Mouse (Mus musculus): ENCODE results near the gene Osbpl2. TPM values are rescaled to one million over a fixed set of nuclear protein-coding genes. Genes with fewer than 3 reads are reported as not detected.
"Not testable (repeated sequence)": the region's sequence is repeated elsewhere in the genome, so short reads cannot be mapped to it uniquely, and the experiment has no call there.

The Osbpl2 gene
- total and polyA plus RNA-seq, 3 experiments = 11.4 to 15.6 (median 12.8) TPM

DNA sequence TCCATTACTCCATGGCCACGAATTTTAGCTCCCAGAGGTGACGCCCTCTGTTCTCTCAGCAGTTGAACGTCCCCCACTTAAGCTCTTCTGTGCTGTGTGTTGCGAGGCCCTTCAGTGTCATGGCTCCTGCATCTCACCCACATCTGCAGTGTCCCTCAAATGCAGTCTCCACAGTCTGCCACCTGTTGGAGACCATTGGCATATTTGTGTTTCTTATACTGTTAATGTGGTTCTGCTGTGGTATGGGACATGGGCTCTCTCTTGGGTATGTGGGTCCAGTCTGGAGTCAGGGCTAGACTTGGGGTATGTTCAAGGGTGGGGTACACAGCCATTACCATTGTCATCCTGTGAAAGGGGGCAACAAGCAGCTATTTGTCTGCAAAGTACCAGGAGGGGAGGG is 54.1 kb downstream of the Osbpl2 start:
- Histone ChIP-seq H3K27ac (ENCODE audit: insufficient read depth, low read depth) (no peak overlapping the region), H3K36me3 (replicated peaks in 1 of 2; ENCODE audit: control insufficient read depth in 1 of 2, insufficient read depth in 1 of 2, low read length in 1 of 2) (peaks cover 49 to 60% of the 10 kb centered on the region in 2 experiments), H3K79me2 (replicated peaks; ENCODE audit: control insufficient read depth, extremely low read depth, insufficient read depth, poor library complexity, severe bottlenecking) (peaks cover 22% of the 10 kb centered on the region), H3K9me3 (replicated peaks; ENCODE audit: low read length) (no peaks in the 10 kb centered on the region), H3K27me3 (replicated peaks) (no peaks in the 10 kb centered on the region), H3K4me3 (replicated peaks in 1 of 3; ENCODE audit: low read depth in 2 of 3, low read length in 2 of 3, poor library complexity in 1 of 3) (peak overlapping the region in 2 of 3 experiments; percentile 97), H3K4me1 (ENCODE audit: control insufficient read depth in 1 of 2, insufficient read depth in 2 of 2) (peaks cover 6 to 28% of the 10 kb centered on the region in 2 experiments; a peak in 3 of 4 replicates), H3K9ac (ENCODE audit: insufficient read depth, low read depth) (peak overlapping the region; percentile 97; the same call in 1 of the 2 replicates), H3K4me2 (ENCODE audit: insufficient read depth, low read depth, poor library complexity, severe bottlenecking) (peak overlapping the region; percentile 76)
- TF ChIP-seq CTCF (conservative IDR thresholded peaks at IDR 0.05 in 1 of 2, IDR thresholded peaks at IDR 0.05 in 1 of 2; ENCODE audit: low read depth in 2 of 2, low read length in 2 of 2) = peak in 1 of 2 experiments; percentile 50; a peak in 2 of 4 replicates
- peak; percentile 19; the same call in 1 of the 2 replicates for TF ChIP-seq SMC3 (IDR thresholded peaks at IDR 0.05; ENCODE audit: low read depth, low read length)
- no peak for TF ChIP-seq KAT2A (IDR thresholded peaks at IDR 0.05; ENCODE audit: insufficient replicate concordance, low read length)
- peak; percentile 54 for DNase-seq (ENCODE audit: extremely low read depth)
- dilution Hi-C loops (cut with MboI; ENCODE audit: extremely low pct_ligation_motif_present, extremely low pct_unique_long_range_greater_than_20kb, low sequenced_read_pairs) = no loop called here
- in situ Hi-C loops (cut with MboI; ENCODE audit: low pct_ligation_motif_present, low pct_unique_long_range_greater_than_20kb, low sequenced_read_pairs) = no loop called here

DNA sequence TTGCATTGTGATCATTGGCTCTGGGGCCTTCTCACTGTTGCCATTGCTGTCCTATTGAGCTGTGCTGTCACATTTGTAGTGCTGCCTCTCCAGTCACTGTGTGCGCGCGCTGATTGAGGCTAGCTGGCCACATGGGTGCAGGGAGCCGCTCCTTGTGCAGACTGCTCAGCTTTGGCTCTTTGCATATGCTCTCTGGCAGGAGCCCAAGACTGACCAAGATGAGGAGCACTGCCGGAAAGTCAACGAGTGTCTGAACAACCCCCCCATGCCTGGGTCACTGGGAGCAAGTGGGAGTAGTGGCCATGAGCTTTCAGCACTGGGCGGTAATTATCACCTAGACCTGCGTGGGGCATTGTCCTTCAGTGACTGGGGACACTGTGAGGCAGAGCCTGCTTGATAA is 54.6 kb downstream of the Osbpl2 start:
- H3K27ac ChIP-seq (ENCODE audit: insufficient read depth, low read depth); H3K4me2 ChIP-seq (ENCODE audit: insufficient read depth, low read depth, poor library complexity, severe bottlenecking); H3K4me3 ChIP-seq (replicated peaks in 1 of 3; ENCODE audit: low read depth in 2 of 3, low read length in 2 of 3, poor library complexity in 1 of 3); dilution Hi-C loops (cut with MboI; ENCODE audit: extremely low pct_ligation_motif_present, extremely low pct_unique_long_range_greater_than_20kb, low sequenced_read_pairs); H3K27me3 ChIP-seq (replicated peaks); DNase-seq (ENCODE audit: extremely low read depth); H3K9me3 ChIP-seq (replicated peaks; ENCODE audit: low read length); in situ Hi-C loops (cut with MboI; ENCODE audit: low pct_ligation_motif_present, low pct_unique_long_range_greater_than_20kb, low sequenced_read_pairs); H3K9ac ChIP-seq (ENCODE audit: insufficient read depth, low read depth): not testable (repeated sequence)
- peaks cover 52 to 62% of the 10 kb centered on the region in 2 experiments for H3K36me3 ChIP-seq (replicated peaks in 1 of 2; ENCODE audit: control insufficient read depth in 1 of 2, insufficient read depth in 1 of 2, low read length in 1 of 2)
- H3K79me2 ChIP-seq (replicated peaks; ENCODE audit: control insufficient read depth, extremely low read depth, insufficient read depth, poor library complexity, severe bottlenecking) = peaks cover 22% of the 10 kb centered on the region
- peaks cover 6 to 28% of the 10 kb centered on the region in 2 experiments; a peak in 3 of 4 replicates for H3K4me1 ChIP-seq (ENCODE audit: control insufficient read depth in 1 of 2, insufficient read depth in 2 of 2)

DNA sequence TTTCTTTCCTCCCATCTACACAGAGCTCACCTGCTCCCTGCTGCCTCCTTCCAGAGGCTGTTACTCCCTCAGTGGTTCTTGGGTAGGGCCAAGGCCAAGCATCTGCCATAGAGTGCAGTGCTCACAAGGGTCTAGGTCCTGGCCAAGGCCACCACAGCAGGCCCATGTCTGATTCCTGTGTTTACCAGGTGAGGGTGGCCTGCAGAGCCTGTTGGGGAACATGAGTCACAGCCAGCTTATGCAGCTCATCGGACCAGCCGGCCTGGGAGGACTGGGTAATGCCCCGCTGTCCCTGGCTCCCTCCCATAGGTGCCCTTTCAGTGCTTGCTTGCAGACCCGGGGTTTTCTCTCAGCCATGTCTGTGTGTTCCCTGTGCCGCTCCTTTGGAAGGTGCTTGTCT is 55.0 kb downstream of the Osbpl2 start:
- Histone ChIP-seq H3K4me2 (ENCODE audit: insufficient read depth, low read depth, poor library complexity, severe bottlenecking) (no peak overlapping the region), H3K27me3 (replicated peaks) (no peaks in the 10 kb centered on the region), H3K27ac (ENCODE audit: insufficient read depth, low read depth) (no peak overlapping the region), H3K9ac (ENCODE audit: insufficient read depth, low read depth) (no peak overlapping the region), H3K9me3 (replicated peaks; ENCODE audit: low read length) (no peaks in the 10 kb centered on the region), H3K4me1 (ENCODE audit: control insufficient read depth in 1 of 2, insufficient read depth in 2 of 2) (peaks cover 6 to 28% of the 10 kb centered on the region in 2 experiments; a peak in 3 of 4 replicates), H3K79me2 (replicated peaks; ENCODE audit: control insufficient read depth, extremely low read depth, insufficient read depth, poor library complexity, severe bottlenecking) (peaks cover 22% of the 10 kb centered on the region), H3K36me3 (replicated peaks in 1 of 2; ENCODE audit: control insufficient read depth in 1 of 2, insufficient read depth in 1 of 2, low read length in 1 of 2) (peaks cover 55 to 64% of the 10 kb centered on the region in 2 experiments), H3K4me3 (replicated peaks in 1 of 3; ENCODE audit: low read depth in 2 of 3, low read length in 2 of 3, poor library complexity in 1 of 3) (no peak overlapping the region)
- dilution Hi-C loops (cut with MboI; ENCODE audit: extremely low pct_ligation_motif_present, extremely low pct_unique_long_range_greater_than_20kb, low sequenced_read_pairs) = no loop called here
- TF ChIP-seq USF2 (conservative IDR thresholded peaks at IDR 0.05; ENCODE audit: low read depth, low read length) (no peak), RCOR1 (conservative IDR thresholded peaks at IDR 0.05; ENCODE audit: low read depth, low read length) (no peak), EP300 (IDR thresholded peaks at IDR 0.05; ENCODE audit: low read length) (no peak), NELFE (IDR thresholded peaks at IDR 0.05; ENCODE audit: low read depth, low read length) (no peak), ZKSCAN1 (IDR thresholded peaks at IDR 0.05; ENCODE audit: borderline replicate concordance, low read depth, low read length) (no peak), MAFK (IDR thresholded peaks at IDR 0.05; ENCODE audit: insufficient replicate concordance, low read length) (no peak), PAX5 (IDR thresholded peaks at IDR 0.05; ENCODE audit: low read length) (no peak), E2F4 (IDR thresholded peaks at IDR 0.05; ENCODE audit: insufficient replicate concordance, low read depth, low read length) (no peak), SMC3 (IDR thresholded peaks at IDR 0.05; ENCODE audit: low read depth, low read length) (no peak), RAD21 (IDR thresholded peaks at IDR 0.05; ENCODE audit: low read depth, low read length) (no peak), HCFC1 (IDR thresholded peaks at IDR 0.05; ENCODE audit: low read depth, low read length) (no peak), UBTF (IDR thresholded peaks at IDR 0.05; ENCODE audit: low read depth, low read length) (no peak), ELF1 (IDR thresholded peaks at IDR 0.05; ENCODE audit: low read depth, low read length) (no peak), IRF4 (IDR thresholded peaks at IDR 0.05; ENCODE audit: low read depth, low read length) (no peak)
- in situ Hi-C loops (cut with MboI; ENCODE audit: low pct_ligation_motif_present, low pct_unique_long_range_greater_than_20kb, low sequenced_read_pairs) = no loop called here
- no peak for DNase-seq (ENCODE audit: extremely low read depth)

Measured in CH12.LX (cell line).